Mouse (Mus musculus) forebrain, embryonic 16.5 days (tissue): Measurements from ENCODE around the gene Mterf1a. TPM values are rescaled to one million over a fixed set of nuclear protein-coding genes. Genes with fewer than 3 reads are reported as not detected.

ENCODE experiments used
- ATAC-seq: fragments of 200-750 bp; cut with Nextera tagmentation; 2 replicates; pipeline ENCODE4 v1.8.0; 2017; ENCODE audit warnings: mild to moderate bottlenecking, moderate library complexity
- H3K27ac ChIP-seq: fragments of 300-500 bp; sonication (generic); 2 replicates; pipeline ENCODE4 v1.5.1; 2014; ENCODE audit warnings: low read length, control low read depth
- H3K27me3 ChIP-seq: fragments of 300-500 bp; sonication (generic); replicated peaks from 2 replicates; pipeline ENCODE4 v1.6.1; 2014; ENCODE audit warnings: low read length; ENCODE audit not compliant: control insufficient read depth, insufficient read depth
- H3K36me3 ChIP-seq: fragments of 300-500 bp; sonication (generic); 2 replicates; pipeline ENCODE4 v1.6.1; 2014; ENCODE audit not compliant: control insufficient read depth, insufficient read depth
- H3K4me1 ChIP-seq: fragments of 300-500 bp; sonication (generic); replicated peaks from 2 replicates; pipeline ENCODE4 v1.6.1; 2014; ENCODE audit warnings: low read length; ENCODE audit not compliant: control insufficient read depth, insufficient read depth
- H3K4me2 ChIP-seq: fragments of 300-500 bp; sonication (generic); 2 replicates; pipeline ENCODE4 v1.6.1; 2014; ENCODE audit warnings: mild to moderate bottlenecking, low read length, control low read depth
- H3K4me3 ChIP-seq: fragments of 300-500 bp; sonication (generic); replicated peaks from 2 replicates; pipeline ENCODE4 v1.5.1; 2014; ENCODE audit warnings: mild to moderate bottlenecking, low read length, control low read depth
- H3K9ac ChIP-seq: fragments of 300-500 bp; sonication (generic); replicated peaks from 2 replicates; pipeline ENCODE4 v1.6.1; 2014; ENCODE audit warnings: low read depth, low read length, control low read depth
- H3K9me3 ChIP-seq: fragments of 300-500 bp; sonication (generic); 2 replicates; pipeline ENCODE4 v1.6.1; 2016; ENCODE audit warnings: low read length; ENCODE audit not compliant: control insufficient read depth
- WGBS: fragments of 180-500 bp; shearing (Covaris S2); extraction: QIAGEN DNeasy Blood & Tissue Kit; methylation state at CpG from one replicate; pipeline ENCODE4 v1.1.7; 2014; 5-methylcytosine and 5-hydroxymethylcytosine counted together
- polyA plus RNA-seq: library from polyadenylated mRNA; unstranded; fragments of >200 nt; fragmentation: Nextera tagmentation; extraction: Ambion mirVana; gene quantifications from 2 replicates; pipeline ENCODE4 v1.2.1, GENCODE M21; 2015

The Mterf1a gene
- polyA plus RNA-seq, 1 experiment from 2014 or later = 10.9 TPM

DNA sequence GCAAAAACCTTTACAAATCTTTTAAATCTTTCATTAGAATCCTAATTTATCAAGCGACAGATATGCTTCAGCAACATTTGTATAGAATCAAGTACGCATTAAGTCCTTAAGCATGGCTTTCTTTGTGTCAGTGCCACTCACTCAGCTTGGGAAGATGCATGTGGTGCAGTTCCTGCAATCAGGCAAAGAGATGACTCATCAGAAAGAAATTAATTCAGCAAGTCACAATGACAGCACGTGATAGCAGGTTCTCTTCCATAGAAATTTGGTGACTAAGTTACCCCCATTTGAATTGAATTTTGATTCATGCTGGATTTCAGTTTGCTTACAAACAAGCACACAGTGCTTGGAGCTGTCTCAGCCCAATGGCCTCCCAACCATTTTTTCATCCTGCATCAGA is 20.2 kb downstream of the Mterf1a start:
- H3K9me3 ChIP-seq = no peaks in the 10 kb centered on the region
- no peaks in the 10 kb centered on the region for H3K27me3 ChIP-seq
- no peak overlapping the region for H3K4me2 ChIP-seq
- no peak for ATAC-seq
- H3K36me3 ChIP-seq = no peaks in the 10 kb centered on the region
- no peak overlapping the region for H3K9ac ChIP-seq
- H3K4me3 ChIP-seq = no peak overlapping the region
- 57% methylated on average over 3 of the region's 3 CpGs for WGBS
- no peak overlapping the region for H3K27ac ChIP-seq
- no peaks in the 10 kb centered on the region for H3K4me1 ChIP-seq

DNA sequence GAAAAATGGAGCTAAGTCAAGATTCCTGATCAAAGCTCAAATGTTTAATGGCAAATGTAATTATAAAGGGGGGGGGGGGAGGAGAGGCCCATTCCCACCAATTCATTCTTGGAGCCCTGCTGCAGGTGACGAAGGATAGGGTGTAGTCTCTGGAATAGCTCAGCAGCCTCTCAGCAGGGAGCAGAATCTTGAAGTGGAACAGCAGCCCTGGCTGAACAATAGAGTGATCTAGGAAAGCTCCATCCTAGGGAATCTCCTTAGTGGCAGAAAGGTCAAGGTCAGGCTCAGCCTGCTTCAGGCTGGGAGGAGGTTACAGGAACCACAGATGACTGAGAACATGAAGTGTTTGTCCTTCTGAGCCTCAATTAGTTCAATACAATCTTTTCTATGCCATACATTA is 21.4 kb downstream of the Mterf1a start:
- ATAC-seq = no peak
- H3K9ac ChIP-seq = no peak overlapping the region
- WGBS = 29% methylated on average over 1 of the region's 1 CpGs

DNA sequence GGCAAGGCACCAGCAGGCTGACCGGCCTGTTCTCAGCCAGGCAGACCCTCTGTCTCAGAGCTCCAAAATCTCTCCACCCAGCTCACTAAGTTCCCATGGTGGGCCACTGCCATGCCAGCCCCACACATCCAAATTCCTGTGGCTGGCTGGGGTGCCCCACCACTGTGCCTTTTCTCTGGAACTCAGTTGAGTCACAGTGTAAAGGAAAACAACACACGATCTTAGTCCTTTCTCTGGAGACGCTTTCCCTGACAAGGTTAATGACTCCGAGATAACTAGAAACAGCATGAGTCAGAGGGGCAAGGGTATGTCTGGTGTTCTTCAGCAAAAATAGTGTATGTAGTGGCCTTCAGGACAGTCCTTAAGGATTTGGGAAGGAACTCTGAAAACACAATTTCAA is 23.6 kb downstream of the Mterf1a start:
- no peak overlapping the region for H3K4me2 ChIP-seq
- H3K4me3 ChIP-seq = no peak overlapping the region
- no peaks in the 10 kb centered on the region for H3K27me3 ChIP-seq
- no peaks in the 10 kb centered on the region for H3K36me3 ChIP-seq
- H3K9me3 ChIP-seq = no peaks in the 10 kb centered on the region
- H3K27ac ChIP-seq = no peak overlapping the region
- H3K4me1 ChIP-seq = no peaks in the 10 kb centered on the region
- WGBS = 86% methylated on average over 4 of the region's 4 CpGs
- no peak for ATAC-seq
- H3K9ac ChIP-seq = no peak overlapping the region

More for the DNA sequence above, 21.4 kb downstream of the Mterf1a start:
- Histone ChIP-seq H3K4me3 (no peak overlapping the region), H3K27me3 (no peaks in the 10 kb centered on the region), H3K9me3 (no peaks in the 10 kb centered on the region), H3K27ac (no peak overlapping the region), H3K4me1 (no peaks in the 10 kb centered on the region), H3K4me2 (no peak overlapping the region), H3K36me3 (no peaks in the 10 kb centered on the region)

DNA sequence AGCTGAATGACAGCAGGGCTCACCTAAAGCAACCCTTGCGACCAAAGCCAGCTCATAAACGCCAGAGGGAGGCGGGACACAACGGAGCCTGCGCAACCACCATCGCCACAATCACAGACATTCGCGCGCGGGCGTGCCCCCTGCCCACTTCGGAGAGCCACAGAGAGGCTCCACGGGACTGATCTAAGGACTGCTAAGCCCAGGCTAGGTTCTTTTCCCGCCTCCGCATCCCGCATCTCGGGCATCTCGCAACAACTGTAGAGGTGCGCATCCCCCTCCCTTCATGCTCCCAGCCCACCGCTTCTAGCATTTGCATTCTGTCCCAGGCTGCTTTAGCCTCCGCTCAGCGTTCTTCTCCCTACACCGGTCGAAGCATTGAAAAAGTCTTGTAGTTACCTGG is 48.7 kb downstream of the Mterf1a start, which contains the start of gene Lrrd1:
TSS of gene Lrrd1 (plus strand) at position 148 of the 400 bp plus-strand sequence.
- no peaks in the 10 kb centered on the region for H3K27me3 ChIP-seq
- WGBS = 2% methylated on average over 24 of the region's 24 CpGs
- H3K9ac ChIP-seq = peak within 1 kb of the TSS; percentile 48; the same call in 1 of the 2 replicates
- H3K4me3 ChIP-seq = peak within 1 kb of the TSS; percentile 37
- H3K9me3 ChIP-seq = no peaks in the 10 kb centered on the region
- ATAC-seq = peak; percentile 61
- H3K36me3 ChIP-seq = peaks cover 8% of the 10 kb centered on the region
- peaks cover 5% of the 10 kb centered on the region for H3K4me1 ChIP-seq
- peak within 1 kb of the TSS; percentile 55 for H3K4me2 ChIP-seq
- H3K27ac ChIP-seq = no peak within 1 kb of the TSS

Other genes starting within 250 kb of the Mterf1a start
- not detected in 2 replicates for gene Tmbim7, start 242.8 kb downstream of the Mterf1a start, polyA plus RNA-seq
- gene Gatad1, start 236.7 kb downstream of the Mterf1a start, polyA plus RNA-seq = 56.9 and 57.3 TPM in 2 replicates
- 19.2 and 20.2 TPM in 2 replicates for gene Ankib1, start 91.0 kb downstream of the Mterf1a start, polyA plus RNA-seq
- 68.8 and 72.8 TPM in 2 replicates for gene Krit1, start 90.7 kb downstream of the Mterf1a start, polyA plus RNA-seq
- 0.11 and 0.14 TPM in 2 replicates for gene Lrrd1, start 48.8 kb downstream of the Mterf1a start, polyA plus RNA-seq
- gene Akap9, start 34.1 kb upstream of the Mterf1a start, polyA plus RNA-seq = 385 and 392 TPM in 2 replicates
- 145 and 152 TPM in 2 replicates for gene Cyp51, start 210.8 kb upstream of the Mterf1a start, polyA plus RNA-seq